Mouse (Mus musculus) erythroblast, embryonic 14.5 days (primary cell): Measurements from ENCODE around the gene Nat8f6.
"Not testable (repeated sequence)": the region's sequence is repeated elsewhere in the genome, so short reads cannot be mapped to it uniquely, and the experiment has no call there.

Source experiments
- GATA1 ChIP-seq: IDR thresholded peaks from 2 replicates; pipeline ENCODE4 v1.6.1; 2012; ENCODE audit warnings: low read length, inconsistent platforms, mixed read lengths
- TAL1 ChIP-seq: IDR thresholded peaks from 3 replicates; pipeline ENCODE4 v1.6.1; 2012; ENCODE audit warnings: low read length, inconsistent platforms, mixed read lengths

DNA sequence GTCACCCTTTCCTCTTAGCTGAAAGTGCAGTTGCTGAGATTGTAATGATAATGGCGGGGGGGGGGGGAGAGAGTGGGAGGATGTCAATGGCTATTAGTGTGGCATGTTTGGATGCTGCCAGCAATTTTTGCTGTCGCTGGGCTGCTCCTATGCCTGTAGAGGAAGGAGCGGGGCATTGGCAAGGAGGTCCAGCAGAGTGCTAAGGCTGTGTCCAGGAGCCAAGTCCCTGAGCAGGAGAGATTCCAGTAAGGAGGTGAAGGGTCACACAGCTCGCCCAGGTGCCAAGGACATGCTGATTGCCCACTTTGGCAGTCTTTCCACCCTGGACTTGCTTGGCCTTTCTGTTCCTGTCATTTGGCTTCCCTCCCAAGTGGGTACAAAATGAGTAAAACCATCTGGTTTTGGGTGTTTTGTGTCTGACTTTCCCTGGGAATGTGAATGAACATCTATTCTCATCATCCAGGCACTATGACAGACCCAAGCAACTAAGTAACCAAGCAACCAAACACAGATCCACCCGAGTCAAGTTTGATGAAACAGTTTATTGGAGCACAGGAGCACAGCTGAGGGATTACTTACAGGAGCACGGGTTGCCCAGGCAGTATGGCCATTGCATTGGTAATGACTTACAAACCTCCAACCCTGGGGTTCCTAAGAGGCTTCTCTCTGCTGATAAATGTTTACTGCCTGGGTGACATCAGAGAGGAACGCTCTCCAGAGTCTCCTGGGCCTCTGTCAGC, 44.3 kb upstream of the Nat8f6 start:
- TF ChIP-seq GATA1, TAL1: not testable (repeated sequence)
